Mouse (Mus musculus) CH12.LX (cell line): Measurements from ENCODE around the gene Hoxa13. TPM values are rescaled to one million over a fixed set of nuclear protein-coding genes. Genes with fewer than 3 reads are reported as not detected.

Experiments
- DNase-seq: peaks from one replicate; pipeline ENCODE4 v3.0.0-alpha.2; 2013; ENCODE audit errors: extremely low read depth
- H3K27ac ChIP-seq: 2 replicates; pipeline ENCODE4 v1.5.1; 2012; ENCODE audit warnings: low read depth, mild to moderate bottlenecking, control low read depth, moderate library complexity; ENCODE audit not compliant: insufficient read depth
- H3K27me3 ChIP-seq: replicated peaks from 2 replicates; pipeline ENCODE3; 2012; ENCODE audit warnings: inconsistent platforms
- H3K36me3 ChIP-seq, 2 experiments: replicated peaks in 1 of 2; 2 replicates each; pipeline versions ENCODE3 to v1.6.1; 2012; ENCODE audit warnings: inconsistent platforms in 1 of 2, low read length in 1 of 2, mild to moderate bottlenecking in 1 of 2, mixed read lengths in 1 of 2, moderate library complexity in 1 of 2; ENCODE audit not compliant: control insufficient read depth in 1 of 2, insufficient read depth in 1 of 2
- H3K4me1 ChIP-seq, 2 experiments: 2 replicates each; pipeline ENCODE4 v1.6.1; 2012; ENCODE audit warnings: inconsistent platforms in 1 of 2, moderate library complexity in 1 of 2; ENCODE audit not compliant: insufficient read depth in 2 of 2, control insufficient read depth in 1 of 2
- H3K4me2 ChIP-seq: 2 replicates; pipeline ENCODE4 v1.6.1; 2012; ENCODE audit warnings: low read depth, mild to moderate bottlenecking, control low read depth; ENCODE audit not compliant: poor library complexity, insufficient read depth, severe bottlenecking
- H3K4me3 ChIP-seq, 3 experiments: fragments of 150-350 bp in 1 of 3; sonication (generic) in 1 of 3; replicated peaks in 1 of 3; 2 replicates each; pipeline versions ENCODE3 to v1.5.1; 2011 to 2012; ENCODE audit warnings: low read depth in 2 of 3, low read length in 2 of 3, mild to moderate bottlenecking in 2 of 3, moderate library complexity in 2 of 3, control low read depth in 1 of 3, improper control_type of control experiment in 1 of 3, inconsistent platforms in 1 of 3, mixed read lengths in 1 of 3; ENCODE audit not compliant: poor library complexity in 1 of 3
- H3K79me2 ChIP-seq: replicated peaks from 2 replicates; pipeline ENCODE4 v1.6.1; 2012; ENCODE audit warnings: mild to moderate bottlenecking, moderate library complexity; ENCODE audit not compliant: control insufficient read depth, poor library complexity, insufficient read depth, severe bottlenecking; ENCODE audit errors: extremely low read depth
- H3K9ac ChIP-seq: 2 replicates; pipeline ENCODE4 v1.6.1; 2012; ENCODE audit warnings: low read depth, mild to moderate bottlenecking, control low read depth, moderate library complexity; ENCODE audit not compliant: insufficient read depth
- H3K9me3 ChIP-seq: replicated peaks from 2 replicates; pipeline ENCODE3; 2012; ENCODE audit warnings: low read length, inconsistent platforms, mixed read lengths
- ETS1 ChIP-seq: conservative IDR thresholded peaks from 2 replicates; pipeline ENCODE4 v1.6.1; 2012; ENCODE audit warnings: low read depth, mild to moderate bottlenecking, inconsistent platforms, low read length, improper control_type of control experiment, moderate library complexity
- MEF2A ChIP-seq: IDR thresholded peaks from 2 replicates; pipeline ENCODE4 v1.6.1; 2014; ENCODE audit warnings: low read depth, mild to moderate bottlenecking, inconsistent platforms, low read length, improper control_type of control experiment, borderline replicate concordance
- POLR2A ChIP-seq: IDR thresholded peaks from 2 replicates; pipeline ENCODE4 v1.6.1; 2011; ENCODE audit warnings: low read depth, mild to moderate bottlenecking, improper control_type of control experiment, low read length
- RAD21 ChIP-seq: IDR thresholded peaks from 2 replicates; pipeline ENCODE4 v1.6.1; 2011; ENCODE audit warnings: low read depth, mild to moderate bottlenecking, low read length, improper control_type of control experiment, moderate library complexity
- UBTF ChIP-seq: IDR thresholded peaks from 2 replicates; pipeline ENCODE4 v1.6.1; 2012; ENCODE audit warnings: low read depth, mild to moderate bottlenecking, inconsistent platforms, low read length, improper control_type of control experiment, moderate library complexity
- dilution Hi-C: fragments of 300-500 bp; cut with MboI; formaldehyde crosslinking; loops from 2 replicates; pipeline ENCODE4 v1.14.3; 2020; ENCODE audit warnings: low sequenced_read_pairs; ENCODE audit not compliant: extremely low pct_unique_long_range_greater_than_20kb, extremely low pct_ligation_motif_present
- in situ Hi-C: fragments of 300-500 bp; cut with MboI; formaldehyde crosslinking; loops from 3 replicates; pipeline ENCODE4 v1.14.3; 2019; ENCODE audit warnings: low sequenced_read_pairs, low pct_ligation_motif_present, low pct_unique_long_range_greater_than_20kb, mixed read lengths
- polyA plus RNA-seq: library from polyadenylated mRNA; unstranded; fragments of >175 nt; gene quantifications from 2 replicates; pipeline ENCODE4 v1.2.1, GENCODE M21; 2012; ENCODE audit warnings: low read depth; ENCODE audit not compliant: insufficient read length
- total RNA-seq, 2 experiments: library from RNA; depleted of rRNA; stranded (reverse); fragments of 300-350 nt in 1 of 2; fragments of >200 nt in 1 of 2; gene quantifications; 2 replicates each; pipeline ENCODE4 v1.2.3; 2012 to 2014

Gene Hoxa13
- total and polyA plus RNA-seq, 3 experiments, result 0.17 TPM; not detected in 2

GRCm38 (mm10) chr6:52208072-52208867 is 52.4 kb downstream of the Hoxa13 start, which contains the start of gene Hoxa6:
Gene Hoxa6 (minus strand): TSS chr6:52208722.
- H3K36me3 ChIP-seq, result peaks cover 23 to 45% of the 10 kb centered on the region in 2 experiments
- H3K4me3 ChIP-seq, result no peak within 1 kb of the TSS
- H3K9me3 ChIP-seq, result peaks cover 54% of the 10 kb centered on the region
- no peak within 1 kb of the TSS for H3K4me2 ChIP-seq
- dilution Hi-C loops, result no loop called here
- H3K79me2 ChIP-seq, result no peaks in the 10 kb centered on the region
- H3K4me1 ChIP-seq, result peaks cover 2 to 17% of the 10 kb centered on the region in 2 experiments; a peak in 2 of 4 replicates
- DNase-seq, result no peak
- no peak within 1 kb of the TSS for H3K9ac ChIP-seq
- no peak within 1 kb of the TSS for H3K27ac ChIP-seq
- peaks cover 2% of the 10 kb centered on the region for H3K27me3 ChIP-seq
- no peak for TF ChIP-seq RAD21
- TF ChIP-seq POLR2A, result no peak
- TF ChIP-seq ETS1, result no peak
- no peak for TF ChIP-seq MEF2A
- no peak for TF ChIP-seq UBTF
- TF ChIP-seq, all 38 proteins: peak for 0
- in situ Hi-C loops, result loop anchor here (25.0 kb wide), 1 partner anchor 196 kb away; the partner anchor contains the start of gene Skap2

Other genes starting within 250 kb of the Hoxa13 start
- gene Skap2, start 248.3 kb downstream of the Hoxa13 start, total RNA-seq (2012; rRNA removed), result 25.8 and 30.2 TPM in 2 replicates
- gene Skap2, start 248.3 kb downstream of the Hoxa13 start, total RNA-seq (2014; rRNA removed), result 51.9 and 61.0 TPM in 2 replicates
- 76.1 and 85.9 TPM in 2 replicates for gene Skap2, start 248.3 kb downstream of the Hoxa13 start, polyA plus RNA-seq
- gene Hoxa1, start 102.6 kb downstream of the Hoxa13 start, total RNA-seq (2012; rRNA removed), result 1.4 and 1.9 TPM in 2 replicates
- gene Hoxa1, start 102.6 kb downstream of the Hoxa13 start, total RNA-seq (2014; rRNA removed), result 3.7 and 4.6 TPM in 2 replicates
- 2.5 and 3.2 TPM in 2 replicates for gene Hoxa1, start 102.6 kb downstream of the Hoxa13 start, polyA plus RNA-seq
- not detected in 2 replicates for gene Hoxa2, start 96.0 kb downstream of the Hoxa13 start, total RNA-seq (2012; rRNA removed)
- 0.12 TPM in 1 of 2 replicates, not detected in the other for gene Hoxa2, start 96.0 kb downstream of the Hoxa13 start, total RNA-seq (2014; rRNA removed)
- 0.26 and 0.45 TPM in 2 replicates for gene Hoxa2, start 96.0 kb downstream of the Hoxa13 start, polyA plus RNA-seq
- not detected in 2 replicates for gene 5730596B20Rik, start 83.4 kb downstream of the Hoxa13 start, total RNA-seq (2012; rRNA removed)
- not detected in 2 replicates for gene 5730596B20Rik, start 83.4 kb downstream of the Hoxa13 start, total RNA-seq (2014; rRNA removed)
- gene 5730596B20Rik, start 83.4 kb downstream of the Hoxa13 start, polyA plus RNA-seq, result 0.07 TPM in 1 of 2 replicates, not detected in the other
- gene Hoxa4, start 69.1 kb downstream of the Hoxa13 start, total RNA-seq (2012; rRNA removed), result not detected in 2 replicates
- gene Hoxa4, start 69.1 kb downstream of the Hoxa13 start, total RNA-seq (2014; rRNA removed), result not detected in 2 replicates
- gene Hoxa4, start 69.1 kb downstream of the Hoxa13 start, polyA plus RNA-seq, result 0.19 TPM in 1 of 2 replicates, not detected in the other
- 1.5 TPM in 2 replicates for gene Hoxa5, start 56.3 kb downstream of the Hoxa13 start, total RNA-seq (2012; rRNA removed)
- 0.83 and 1.2 TPM in 2 replicates for gene Hoxa5, start 56.3 kb downstream of the Hoxa13 start, total RNA-seq (2014; rRNA removed)
- gene Hoxa5, start 56.3 kb downstream of the Hoxa13 start, polyA plus RNA-seq, result 3.1 and 4.1 TPM in 2 replicates
- 1.2 and 2.2 TPM in 2 replicates for gene Hoxa6, start 52.2 kb downstream of the Hoxa13 start, total RNA-seq (2012; rRNA removed)
- 0.58 and 1.1 TPM in 2 replicates for gene Hoxa6, start 52.2 kb downstream of the Hoxa13 start, total RNA-seq (2014; rRNA removed)
- gene Hoxa6, start 52.2 kb downstream of the Hoxa13 start, polyA plus RNA-seq, result 1.6 and 2.1 TPM in 2 replicates
- 0.25 and 0.38 TPM in 2 replicates for gene Hoxa3, start 47.5 kb downstream of the Hoxa13 start, total RNA-seq (2012; rRNA removed)
- 0.08 TPM in 1 of 2 replicates, not detected in the other for gene Hoxa3, start 47.5 kb downstream of the Hoxa13 start, total RNA-seq (2014; rRNA removed)
- 0.34 and 0.37 TPM in 2 replicates for gene Hoxa3, start 47.5 kb downstream of the Hoxa13 start, polyA plus RNA-seq
- not detected in 2 replicates for gene Gm28308, start 47.5 kb downstream of the Hoxa13 start, total RNA-seq (2012; rRNA removed)
- gene Gm28308, start 47.5 kb downstream of the Hoxa13 start, total RNA-seq (2014; rRNA removed), result not detected in 2 replicates
- not detected in 2 replicates for gene Gm28308, start 47.5 kb downstream of the Hoxa13 start, polyA plus RNA-seq
- gene Hoxa7, start 39.0 kb downstream of the Hoxa13 start, total RNA-seq (2012; rRNA removed), result 0.71 and 1.1 TPM in 2 replicates
- 0.85 and 1.0 TPM in 2 replicates for gene Hoxa7, start 39.0 kb downstream of the Hoxa13 start, total RNA-seq (2014; rRNA removed)
- gene Hoxa7, start 39.0 kb downstream of the Hoxa13 start, polyA plus RNA-seq, result 1.4 TPM in 2 replicates
- 0.30 and 0.50 TPM in 2 replicates for gene Hoxa9, start 29.8 kb downstream of the Hoxa13 start, total RNA-seq (2012; rRNA removed)
- gene Hoxa9, start 29.8 kb downstream of the Hoxa13 start, total RNA-seq (2014; rRNA removed), result 0.30 and 0.32 TPM in 2 replicates
- gene Hoxa9, start 29.8 kb downstream of the Hoxa13 start, polyA plus RNA-seq, result 0.47 and 0.97 TPM in 2 replicates
- gene Hoxa10, start 20.0 kb downstream of the Hoxa13 start, total RNA-seq (2012; rRNA removed), result 5.2 and 5.7 TPM in 2 replicates
- gene Hoxa10, start 20.0 kb downstream of the Hoxa13 start, total RNA-seq (2014; rRNA removed), result 14.3 and 14.6 TPM in 2 replicates
- gene Hoxa10, start 20.0 kb downstream of the Hoxa13 start, polyA plus RNA-seq, result 14.3 and 14.5 TPM in 2 replicates
- gene Hoxa11, start 15.1 kb downstream of the Hoxa13 start, total RNA-seq (2012; rRNA removed), result not detected in 2 replicates
- gene Hoxa11, start 15.1 kb downstream of the Hoxa13 start, total RNA-seq (2014; rRNA removed), result not detected in 2 replicates
- not detected in 2 replicates for gene Hoxa11, start 15.1 kb downstream of the Hoxa13 start, polyA plus RNA-seq
- not detected in 2 replicates for gene Evx1, start 52.6 kb upstream of the Hoxa13 start, total RNA-seq (2012; rRNA removed)
- not detected in 2 replicates for gene Evx1, start 52.6 kb upstream of the Hoxa13 start, total RNA-seq (2014; rRNA removed)
- not detected in 2 replicates for gene Evx1, start 52.6 kb upstream of the Hoxa13 start, polyA plus RNA-seq